Mouse (Mus musculus) liver, postnatal 0 days (tissue): ENCODE results near the gene AU022252. TPM values are rescaled to one million over a fixed set of nuclear protein-coding genes. Genes with fewer than 3 reads are reported as not detected.

ENCODE experiments used
- ATAC-seq: fragments of 200-750 bp; cut with Nextera tagmentation; 2 replicates; pipeline ENCODE4 v1.8.0; 2017; ENCODE audit warnings: mild to moderate bottlenecking, moderate library complexity
- DNase-seq: peaks from one replicate; pipeline ENCODE4 v3.0.0-alpha.2; 2016
- H3K27ac ChIP-seq: fragments of 300-500 bp; sonication (generic); 2 replicates; pipeline ENCODE4 v1.5.1; 2014; ENCODE audit warnings: antibody characterized with exemption, moderate library complexity, mild to moderate bottlenecking, low read depth
- H3K27me3 ChIP-seq: fragments of 300-500 bp; sonication (generic); 2 replicates; pipeline ENCODE4 v1.6.1; 2014; ENCODE audit warnings: low read length, control low read depth, mixed read lengths; ENCODE audit not compliant: insufficient read depth
- H3K36me3 ChIP-seq: fragments of 300-500 bp; sonication (generic); replicated peaks from 2 replicates; pipeline ENCODE4 v1.6.1; 2014; ENCODE audit warnings: mild to moderate bottlenecking, control low read depth, low read length, moderate library complexity, mixed read lengths; ENCODE audit not compliant: insufficient read depth
- H3K4me1 ChIP-seq: fragments of 300-500 bp; sonication (generic); 2 replicates; pipeline ENCODE4 v1.6.1; 2014; ENCODE audit warnings: antibody characterized with exemption, mild to moderate bottlenecking, control low read depth; ENCODE audit not compliant: insufficient read depth
- H3K4me2 ChIP-seq: fragments of 300-500 bp; sonication (generic); 2 replicates; pipeline ENCODE4 v1.6.1; 2014; ENCODE audit warnings: low read depth, mild to moderate bottlenecking, low read length, moderate library complexity, mixed read lengths
- H3K4me3 ChIP-seq: fragments of 300-500 bp; sonication (generic); 2 replicates; pipeline ENCODE4 v1.5.1; 2014; ENCODE audit warnings: low read depth, low read length
- H3K9ac ChIP-seq: fragments of 300-500 bp; sonication (generic); replicated peaks from 2 replicates; pipeline ENCODE4 v1.6.1; 2014; ENCODE audit warnings: mild to moderate bottlenecking, moderate library complexity
- H3K9me3 ChIP-seq: fragments of 300-500 bp; sonication (generic); 2 replicates; pipeline ENCODE4 v1.6.1; 2016; ENCODE audit warnings: mild to moderate bottlenecking, control low read depth, low read length, mixed read lengths
- CTCF ChIP-seq: sonication (generic); IDR thresholded peaks from 2 replicates; pipeline ENCODE4 v1.5.1; 2016; ENCODE audit warnings: antibody characterized with exemption, low read depth
- EP300 ChIP-seq: IDR thresholded peaks from 2 replicates; pipeline ENCODE4 v1.6.1; 2016; ENCODE audit warnings: antibody characterized with exemption, low read depth, mild to moderate bottlenecking
- WGBS: fragments of 180-500 bp; shearing (Covaris S2); extraction: QIAGEN DNeasy Blood & Tissue Kit; methylation state at CpG from one replicate; pipeline ENCODE4 v1.1.7; 2014; ENCODE audit not compliant: insufficient replicate concordance; 5-methylcytosine and 5-hydroxymethylcytosine counted together
- polyA plus RNA-seq: library from polyadenylated mRNA; unstranded; fragments of >200 nt; fragmentation: Nextera tagmentation; extraction: Ambion mirVana; gene quantifications from 2 replicates; pipeline ENCODE4 v1.2.1, GENCODE M21; 2015

Gene AU022252
- polyA plus RNA-seq, 1 experiment from 2014 or later: 27.8 TPM

GRCm38 (mm10) chr4:119245556-119245955 lies 13.0 kb upstream of the AU022252 start:
- H3K4me3 ChIP-seq: no peak overlapping the region
- peaks cover 7% of the 10 kb centered on the region for H3K36me3 ChIP-seq
- ATAC-seq: no peak
- no peaks in the 10 kb centered on the region for H3K27me3 ChIP-seq
- no peaks in the 10 kb centered on the region for H3K4me1 ChIP-seq
- H3K27ac ChIP-seq: no peak overlapping the region
- WGBS: 78% methylated on average over 7 of the region's 7 CpGs
- no peak overlapping the region for H3K4me2 ChIP-seq
- no peaks in the 10 kb centered on the region for H3K9me3 ChIP-seq
- no peak for TF ChIP-seq CTCF
- no peak for TF ChIP-seq EP300
- no peak overlapping the region for H3K9ac ChIP-seq
- DNase-seq: no peak

- Histone ChIP-seq H3K9me3 (no peaks in the 10 kb centered on the region), H3K9ac (no peak overlapping the region), H3K4me2 (no peak overlapping the region), H3K36me3 (peaks cover 7% of the 10 kb centered on the region), H3K4me1 (no peaks in the 10 kb centered on the region), H3K4me3 (no peak overlapping the region), H3K27ac (no peak overlapping the region), H3K27me3 (no peaks in the 10 kb centered on the region)
- ATAC-seq (no peak), DNase-seq (no peak)
- TF ChIP-seq EP300: no peak
- TF ChIP-seq CTCF: no peak
- WGBS: 80% methylated on average over 22 of the region's 22 CpGs
These were observed 12.1 kb upstream of the AU022252 start for GRCm38 (mm10) chr4:119244468-119245240.

- Histone ChIP-seq H3K4me1 (no peaks in the 10 kb centered on the region), H3K36me3 (peaks cover 9% of the 10 kb centered on the region), H3K9me3 (no peaks in the 10 kb centered on the region), H3K9ac (no peak overlapping the region), H3K4me3 (no peak overlapping the region), H3K4me2 (no peak overlapping the region), H3K27ac (peak overlapping the region; percentile 24; the same call in 1 of the 2 replicates), H3K27me3 (no peaks in the 10 kb centered on the region)
- TF ChIP-seq CTCF (no peak), EP300 (no peak)
- DNase-seq (no peak), ATAC-seq (peak; percentile 48; the same call in 1 of the 2 replicates)
- WGBS: 76% methylated on average over 12 of the region's 12 CpGs
These were observed 10.1 kb upstream of the AU022252 start for GRCm38 (mm10) chr4:119242571-119242970.

GRCm38 (mm10) chr4:119241664-119242063 lies 9.2 kb upstream of the AU022252 start:
- peaks cover 8% of the 10 kb centered on the region for H3K36me3 ChIP-seq
- no peak overlapping the region for H3K9ac ChIP-seq
- no peaks in the 10 kb centered on the region for H3K9me3 ChIP-seq
- H3K27ac ChIP-seq: no peak overlapping the region
- DNase-seq: no peak
- no peaks in the 10 kb centered on the region for H3K27me3 ChIP-seq
- H3K4me2 ChIP-seq: no peak overlapping the region
- no peak for ATAC-seq
- no peaks in the 10 kb centered on the region for H3K4me1 ChIP-seq
- 84% methylated on average over 14 of the region's 14 CpGs for WGBS
- TF ChIP-seq EP300 (no peak), CTCF (peak; percentile 61)
- no peak overlapping the region for H3K4me3 ChIP-seq

- H3K4me2 ChIP-seq: peak overlapping the region; percentile 51
- TF ChIP-seq CTCF: peak; percentile 90
- TF ChIP-seq EP300: no peak
- peaks cover 3% of the 10 kb centered on the region; the same call in 1 of the 2 replicates for H3K36me3 ChIP-seq
- no peak overlapping the region for H3K27ac ChIP-seq
- DNase-seq (peak; percentile 36), ATAC-seq (peak; percentile 69)
- H3K4me3 ChIP-seq: no peak overlapping the region
- WGBS: 25% methylated on average over 12 of the region's 12 CpGs
- peaks cover 4% of the 10 kb centered on the region for H3K4me1 ChIP-seq
- no peak overlapping the region for H3K9ac ChIP-seq
- H3K9me3 ChIP-seq: no peaks in the 10 kb centered on the region
- H3K27me3 ChIP-seq: no peaks in the 10 kb centered on the region
These were observed 6.7 kb upstream of the AU022252 start for GRCm38 (mm10) chr4:119239181-119239682.

GRCm38 (mm10) chr4:119238661-119239060 lies 6.1 kb upstream of the AU022252 start:
- Histone ChIP-seq H3K27me3 (no peaks in the 10 kb centered on the region), H3K9ac (no peak overlapping the region), H3K4me1 (peaks cover 7% of the 10 kb centered on the region), H3K4me2 (peak overlapping the region; percentile 51), H3K4me3 (no peak overlapping the region), H3K9me3 (no peaks in the 10 kb centered on the region), H3K27ac (no peak overlapping the region), H3K36me3 (0 out of 2 replicates have a peak, but pooled peaks cover 3% of the 10 kb centered on the region)
- 51% methylated on average over 3 of the region's 3 CpGs for WGBS
- DNase-seq (no peak), ATAC-seq (0 out of 2 replicates have a peak, but pooled peaks have one; percentile 40)
- TF ChIP-seq EP300 (no peak), CTCF (no peak)
